Mouse (Mus musculus): ENCODE data around the gene Arfrp1.

Arfrp1 gene

GRCm38 (mm10) chr2:181377230-181377629 is 12.0 kb upstream of the Arfrp1 start:
- DNase-seq (ENCODE audit: low spot score in 2 of 2): no peak

- peak in 1 of 2 experiments; percentile 59 for DNase-seq (ENCODE audit: low spot score in 2 of 2)
Measured at GRCm38 (mm10) chr2:181375787-181376186, 10.6 kb upstream of the Arfrp1 start.

- no peak for DNase-seq (ENCODE audit: low spot score in 2 of 2)
Measured at GRCm38 (mm10) chr2:181370001-181370400, 4.8 kb upstream of the Arfrp1 start.

GRCm38 (mm10) chr2:181365655-181366075 is 461 bp upstream of the Arfrp1 start:
- peak; percentile 14 to 25 for DNase-seq (ENCODE audit: low spot score in 2 of 2)

- no peak for DNase-seq (ENCODE audit: low spot score in 2 of 2)
Measured at GRCm38 (mm10) chr2:181364487-181364859, 731 bp downstream of the Arfrp1 start.

- no peak for DNase-seq (ENCODE audit: low spot score in 2 of 2)
Measured at GRCm38 (mm10) chr2:181363946-181364345, 1.3 kb downstream of the Arfrp1 start.

- no peak for DNase-seq (ENCODE audit: low spot score in 2 of 2)
Measured at GRCm38 (mm10) chr2:181356780-181357179, 8.4 kb downstream of the Arfrp1 start.

- DNase-seq (ENCODE audit: low spot score in 2 of 2): no peak
Measured at GRCm38 (mm10) chr2:181342766-181343165, 22.4 kb downstream of the Arfrp1 start.

GRCm38 (mm10) chr2:181340426-181340825 is 24.8 kb downstream of the Arfrp1 start:
- no peak for DNase-seq (ENCODE audit: low spot score in 2 of 2)

GRCm38 (mm10) chr2:181334023-181334422 is 31.2 kb downstream of the Arfrp1 start:
- peak; percentile 40 to 66 for DNase-seq (ENCODE audit: low spot score in 2 of 2)

- no peak for DNase-seq (ENCODE audit: low spot score in 2 of 2)
Measured at GRCm38 (mm10) chr2:181332542-181332941, 32.7 kb downstream of the Arfrp1 start.

- no peak for DNase-seq (ENCODE audit: low spot score in 2 of 2)
Measured at GRCm38 (mm10) chr2:181326098-181326497, 39.1 kb downstream of the Arfrp1 start.

GRCm38 (mm10) chr2:181322136-181322535 is 43.1 kb downstream of the Arfrp1 start:
- DNase-seq (ENCODE audit: low spot score in 2 of 2): no peak

- no peak for DNase-seq (ENCODE audit: low spot score in 2 of 2)
Measured at GRCm38 (mm10) chr2:181320103-181320499, 45.1 kb downstream of the Arfrp1 start.

GRCm38 (mm10) chr2:181319248-181320102 is 45.7 kb downstream of the Arfrp1 start, which contains the start of gene Rtel1:
TSS of gene Rtel1 (plus strand) at chr2:181319739.
- peak; percentile 68 to 78 for DNase-seq (ENCODE audit: low spot score in 2 of 2)

- DNase-seq (ENCODE audit: low spot score in 2 of 2): no peak
Measured at GRCm38 (mm10) chr2:181314080-181314810, 51.0 kb downstream of the Arfrp1 start, which contains the start of gene Stmn3. TSS of gene Stmn3 (minus strand) at chr2:181314500.

GRCm38 (mm10) chr2:181313344-181314079 is 51.7 kb downstream of the Arfrp1 start:
- DNase-seq (ENCODE audit: low spot score in 2 of 2): no peak

- no peak for DNase-seq (ENCODE audit: low spot score in 2 of 2)
Measured at GRCm38 (mm10) chr2:181313006-181313343, 52.2 kb downstream of the Arfrp1 start.

GRCm38 (mm10) chr2:181312435-181312834 is 52.8 kb downstream of the Arfrp1 start:
- no peak for DNase-seq (ENCODE audit: low spot score in 2 of 2)

Measured in thymus, postnatal 10 days (tissue).